Mouse (Mus musculus) adrenal gland, adult 8-10 months (tissue): ENCODE results near the gene Cd6. TPM values are rescaled to one million over a fixed set of nuclear protein-coding genes. Genes with fewer than 3 reads are reported as not detected.

Experiments used
- DNase-seq: peaks from one replicate; pipeline ENCODE4 v3.0.0; 2022
- total RNA-seq, 4 experiments: library from RNA; stranded (reverse); gene quantifications; 2 replicates each; pipeline ENCODE4 v1.2.4; 2022

Gene Cd6
- total RNA-seq, 4 experiments from 2014 or later: 0.18 to 0.30 TPM; not detected in 2

DNA sequence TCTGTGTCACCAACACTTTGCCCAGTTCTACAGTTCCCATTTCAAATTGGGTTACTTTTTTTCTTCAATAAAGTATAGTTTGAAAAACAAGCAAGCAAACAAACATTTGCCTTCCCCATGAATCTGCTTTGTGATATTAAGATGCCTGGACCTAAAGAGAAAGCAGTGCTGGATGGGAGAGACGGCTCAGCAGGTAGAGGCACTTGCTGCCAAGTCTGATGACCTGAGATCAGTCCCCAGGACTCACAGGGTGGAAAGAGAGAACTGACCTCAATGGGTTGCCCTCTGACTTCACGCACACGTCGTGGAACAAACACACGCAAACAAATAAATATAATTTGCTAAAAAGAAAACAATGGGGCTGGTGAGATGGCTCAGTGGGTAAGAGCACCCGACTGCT, 28.0 kb downstream of the Cd6 start:
- no peak for DNase-seq

DNA sequence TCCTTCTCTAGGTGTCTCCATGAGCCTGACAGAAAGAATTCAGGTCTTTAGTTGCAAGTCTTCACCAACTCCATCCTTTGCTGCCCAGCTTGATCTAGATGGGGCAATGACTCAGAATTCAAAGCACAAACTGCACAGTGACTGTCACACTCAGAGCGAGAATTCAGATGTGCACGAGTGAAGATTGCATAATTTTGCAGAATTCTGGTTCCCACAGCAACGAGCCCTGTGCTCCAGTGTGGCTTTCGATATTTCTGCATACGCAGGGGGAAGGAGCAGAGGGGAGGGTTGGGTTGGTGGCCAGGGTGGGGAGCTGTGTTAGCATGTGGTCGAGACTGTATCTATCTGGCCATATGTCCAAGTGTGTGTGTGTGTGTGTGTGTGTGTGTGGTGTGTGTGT, 28.8 kb downstream of the Cd6 start:
- no peak for DNase-seq

DNA sequence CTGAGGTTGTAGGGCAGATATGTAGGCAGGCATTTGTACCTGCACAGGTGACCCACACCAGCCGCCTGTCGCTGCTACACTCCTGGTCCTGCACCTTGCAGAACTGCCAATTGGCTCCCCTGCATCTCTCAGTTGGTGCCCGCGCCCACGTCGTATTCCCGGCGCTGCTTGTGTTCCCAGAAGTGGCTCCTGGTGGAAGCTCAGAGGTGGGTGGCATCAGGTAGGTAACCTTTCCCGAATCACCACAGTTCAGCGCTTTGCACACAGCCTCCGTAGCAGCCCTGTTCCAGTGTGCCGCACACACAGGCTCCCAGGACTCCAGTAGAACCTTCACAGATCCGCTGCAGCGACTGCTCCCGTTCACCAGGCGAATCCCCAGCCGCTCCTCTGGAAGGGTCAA, 30.7 kb downstream of the Cd6 start:
- no peak for DNase-seq

DNA sequence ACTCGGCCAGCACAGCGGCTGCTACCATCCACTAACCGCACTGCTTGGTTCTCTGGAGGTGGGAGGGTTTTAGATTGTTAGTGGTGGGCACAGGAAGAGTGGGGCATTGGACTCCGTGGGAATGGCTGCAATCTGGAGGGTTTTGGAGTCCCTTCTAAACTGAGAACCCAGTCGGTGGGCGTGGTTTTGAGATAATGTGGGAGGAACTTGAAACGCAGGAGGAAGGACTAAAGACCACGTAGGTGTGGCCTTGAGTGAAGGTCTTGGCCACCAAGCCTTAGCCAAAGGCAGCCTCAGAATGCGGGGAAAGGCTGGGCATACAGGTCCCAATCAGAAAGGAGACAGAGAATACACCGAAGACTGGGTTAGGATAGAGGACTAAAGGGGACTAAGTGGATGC, 31.3 kb downstream of the Cd6 start:
- DNase-seq: no peak

DNA sequence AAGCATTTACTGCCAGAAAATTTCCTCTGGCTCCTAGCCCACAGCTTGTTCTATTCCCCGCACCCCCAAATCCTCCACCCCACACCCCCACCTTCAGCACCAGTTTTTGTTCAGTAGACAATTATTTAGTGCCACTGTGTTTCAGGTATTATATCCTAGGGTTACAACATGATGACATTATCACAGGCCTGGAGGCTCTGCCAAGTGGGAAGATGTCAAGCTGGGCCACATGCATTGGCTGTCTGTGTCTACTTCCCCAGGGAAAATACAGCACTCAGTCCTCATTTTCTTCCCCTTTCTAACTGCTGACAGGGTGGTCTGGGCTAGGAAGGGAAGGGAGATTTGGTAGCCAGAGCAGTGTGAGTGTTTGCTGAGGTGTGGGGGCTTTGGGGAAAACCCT, 34.9 kb downstream of the Cd6 start:
- DNase-seq: no peak

DNA sequence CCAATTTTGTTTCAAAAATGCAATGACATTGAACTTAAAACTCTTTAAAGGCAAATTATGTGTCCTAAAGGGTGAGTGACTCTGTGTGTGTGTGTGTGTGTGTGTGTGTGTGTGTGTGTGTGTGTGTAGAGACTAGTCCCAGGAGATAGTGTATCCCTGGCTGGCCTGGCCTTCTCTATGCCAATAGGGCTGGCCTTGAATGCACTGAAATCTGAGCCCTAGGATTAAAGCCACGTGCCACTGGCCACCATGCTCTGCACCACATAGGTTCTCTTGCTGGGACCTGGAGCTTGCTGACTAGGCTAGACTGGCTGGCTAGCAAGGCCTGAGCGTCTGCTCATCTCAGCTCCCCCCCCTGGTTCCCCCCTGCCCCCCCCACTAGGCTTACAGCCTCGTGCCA, 36.8 kb downstream of the Cd6 start:
- DNase-seq: no peak

DNA sequence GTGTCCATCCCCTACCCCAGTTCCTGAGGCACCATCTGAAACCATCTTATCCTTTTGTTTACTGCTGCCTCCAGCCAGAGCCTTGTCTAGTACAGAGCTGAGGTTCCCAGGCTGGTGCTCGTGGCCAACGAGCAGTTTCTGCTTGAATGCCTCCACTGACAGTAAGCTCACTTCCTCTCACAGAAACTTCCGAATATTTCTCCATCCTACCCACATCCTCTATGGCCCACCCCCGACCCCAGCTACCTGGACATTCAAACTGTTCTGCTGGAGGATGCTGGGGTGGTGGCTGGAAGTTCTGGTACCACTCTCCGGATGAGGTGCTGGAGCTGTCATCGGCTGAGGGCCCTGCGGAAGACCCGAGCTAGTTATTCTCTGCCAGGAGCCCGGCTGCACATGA, 39.5 kb downstream of the Cd6 start:
- DNase-seq: no peak

DNA sequence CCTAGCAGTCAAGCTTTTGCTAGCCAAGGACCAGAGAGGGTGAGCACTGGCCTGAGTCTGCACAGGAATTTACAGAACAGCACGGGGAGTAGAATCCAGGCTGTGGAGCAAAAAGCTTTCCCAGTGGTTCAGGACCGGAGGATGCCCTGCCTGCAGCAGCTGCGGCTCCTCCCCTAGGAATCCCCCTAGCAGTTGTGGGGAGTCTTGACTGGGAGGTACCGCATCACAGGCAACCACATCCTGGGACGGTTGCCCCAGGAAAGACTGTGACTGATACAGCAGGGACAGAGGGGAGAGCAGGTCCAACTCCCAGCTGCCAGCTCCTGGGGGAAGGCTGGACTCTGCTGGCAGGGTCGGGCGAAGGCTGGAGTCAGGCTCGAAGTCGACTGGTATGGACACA, 41.6 kb downstream of the Cd6 start:
- DNase-seq: no peak

DNA sequence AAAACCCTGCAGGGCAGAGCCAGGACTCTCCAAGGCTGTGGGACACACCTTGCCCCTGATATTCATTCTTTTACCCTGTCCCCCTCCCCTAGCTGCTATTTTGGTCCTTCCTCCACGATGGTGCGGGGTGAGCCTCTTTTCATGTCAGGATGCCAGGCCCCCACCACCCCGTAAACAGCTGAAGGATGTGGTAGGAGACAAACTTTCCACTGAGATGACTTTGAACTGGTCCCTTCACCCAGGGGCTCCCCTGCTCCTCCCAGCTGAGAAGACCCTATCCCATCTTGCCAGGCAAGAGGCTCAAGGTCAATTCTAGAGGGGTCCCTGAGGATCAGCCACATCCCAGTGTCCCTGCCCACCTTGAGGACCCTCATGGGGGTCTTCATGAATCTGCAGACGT, 42.5 kb downstream of the Cd6 start:
- no peak for DNase-seq

DNA sequence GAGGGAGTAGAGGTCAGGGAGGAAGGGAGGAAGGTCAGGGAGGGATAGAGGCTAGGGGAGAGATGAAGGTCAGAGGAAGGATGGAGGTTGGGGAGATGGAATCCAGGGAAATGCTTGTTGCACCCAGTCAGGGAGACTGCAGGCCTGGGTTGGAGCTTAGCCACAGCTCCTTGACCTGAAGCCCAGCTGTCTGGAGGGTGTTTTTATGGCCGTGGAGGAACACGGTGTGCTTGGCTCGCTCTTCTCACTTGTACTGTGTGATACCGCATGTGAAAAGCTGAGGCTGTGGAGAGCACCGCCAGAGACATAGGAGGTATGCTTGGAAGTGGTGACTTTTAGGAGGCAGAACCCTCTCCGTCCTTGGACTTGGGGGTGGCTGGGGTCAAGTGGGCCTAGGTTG, 43.1 kb downstream of the Cd6 start:
- DNase-seq: no peak

DNA sequence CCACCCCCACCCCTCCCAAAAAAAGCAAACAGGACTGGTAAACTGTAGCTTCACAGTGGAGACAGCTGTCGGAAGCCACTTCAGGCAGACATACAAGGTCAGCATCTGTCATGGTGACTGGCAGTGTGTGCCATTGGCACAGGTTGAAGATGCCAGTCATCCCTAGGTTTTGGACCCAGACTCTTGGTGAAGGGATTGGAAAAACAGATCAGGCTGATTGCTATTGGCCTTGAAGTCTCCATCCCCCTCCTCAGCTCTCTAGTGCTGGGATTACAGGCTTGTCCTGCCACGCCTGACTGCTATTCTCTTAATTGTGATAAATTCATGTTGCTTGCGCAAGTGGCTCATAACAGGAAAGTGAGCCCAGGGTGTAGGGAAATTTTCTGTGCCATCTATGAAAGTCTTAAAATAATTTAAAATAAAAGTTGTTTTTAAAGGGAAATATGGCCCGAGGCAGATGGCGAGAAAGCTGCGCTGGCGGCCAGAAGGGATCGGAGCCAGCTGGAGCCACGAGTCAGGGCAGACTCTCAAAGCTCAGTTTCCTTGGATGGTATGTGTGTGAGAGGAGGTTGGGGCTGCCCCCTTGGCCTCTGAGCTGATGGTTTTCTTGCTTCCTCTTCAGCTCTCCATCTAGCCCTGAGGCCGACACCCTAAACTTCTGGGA, 44.9 kb downstream of the Cd6 start:
- no peak for DNase-seq

DNA sequence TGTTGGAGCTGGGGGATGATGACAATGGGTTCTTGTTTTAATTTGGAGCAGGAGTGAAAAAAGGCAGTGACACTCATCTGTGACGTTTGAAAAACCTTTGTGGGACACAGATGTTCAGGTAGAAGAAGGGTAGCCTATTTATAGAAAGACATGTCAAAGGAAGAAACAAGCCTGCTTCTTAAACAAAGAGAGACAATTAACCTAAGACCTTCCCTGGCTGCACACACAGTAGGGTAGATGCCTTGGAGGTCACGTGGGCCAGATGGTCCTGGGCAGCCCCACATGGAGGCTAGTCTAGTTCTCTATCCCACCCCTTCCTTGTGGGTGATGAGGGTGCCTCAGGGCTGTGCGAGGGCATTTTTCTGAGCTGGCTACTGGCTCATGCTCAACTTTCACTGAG, 45.8 kb downstream of the Cd6 start:
- no peak for DNase-seq

DNA sequence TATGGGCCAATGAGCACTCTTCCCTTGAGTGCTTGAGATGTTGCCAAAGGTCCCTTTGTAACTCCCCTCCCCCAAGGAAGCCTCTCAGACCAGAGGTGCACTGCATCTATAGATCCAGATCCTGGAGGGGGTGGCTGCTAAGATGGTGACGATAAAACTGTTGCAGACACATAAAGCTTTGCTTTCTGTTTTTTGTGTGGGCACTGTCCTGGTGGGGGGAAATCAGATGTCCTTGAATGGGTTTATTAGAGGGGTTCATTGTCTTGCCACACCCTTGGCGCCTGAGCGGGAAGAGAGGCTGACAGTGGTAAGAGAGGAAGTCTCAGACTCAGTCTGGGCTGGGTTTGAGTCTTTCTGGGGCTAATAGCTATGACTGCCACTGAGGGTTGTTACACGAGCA, 46.7 kb downstream of the Cd6 start:
- DNase-seq: no peak

DNA sequence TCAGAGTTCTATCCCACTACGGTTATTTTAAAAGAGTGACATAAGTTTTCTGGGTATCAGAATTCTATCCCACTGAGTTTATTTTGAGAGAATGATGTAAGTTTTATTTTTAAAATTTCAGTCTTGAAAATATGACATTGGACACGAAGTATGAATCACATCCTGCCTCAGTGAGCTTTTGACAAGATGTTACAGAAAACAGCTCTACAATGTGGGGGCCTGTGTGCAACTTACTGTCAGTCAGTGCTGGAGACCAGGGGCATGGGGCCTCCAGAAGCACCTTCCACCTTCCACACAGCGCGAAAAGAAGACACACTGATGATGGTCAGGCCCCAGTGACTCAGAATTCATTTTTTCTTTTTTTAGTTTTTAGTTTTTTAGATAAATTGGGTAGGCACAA, 48.2 kb downstream of the Cd6 start:
- DNase-seq: no peak

DNA sequence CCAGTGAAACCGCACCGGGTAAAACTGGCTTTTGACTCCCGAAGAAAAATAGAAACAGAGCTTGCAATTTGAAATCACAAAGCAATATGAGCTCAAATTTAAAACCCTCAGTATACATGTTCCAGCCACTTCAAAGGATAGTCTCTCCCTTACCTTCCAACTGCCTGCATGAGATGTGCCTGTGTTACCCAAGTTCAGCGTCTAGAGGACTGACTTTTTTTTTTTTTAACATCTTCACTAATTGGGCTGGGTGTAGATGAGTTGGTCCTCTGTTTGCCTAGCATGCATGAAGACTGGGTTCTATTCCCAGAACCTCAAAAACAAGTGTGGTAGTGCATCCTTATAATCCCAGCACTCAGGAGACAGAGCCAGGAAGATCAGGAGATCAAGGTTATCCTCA, 53.0 kb downstream of the Cd6 start:
- DNase-seq: no peak

DNA sequence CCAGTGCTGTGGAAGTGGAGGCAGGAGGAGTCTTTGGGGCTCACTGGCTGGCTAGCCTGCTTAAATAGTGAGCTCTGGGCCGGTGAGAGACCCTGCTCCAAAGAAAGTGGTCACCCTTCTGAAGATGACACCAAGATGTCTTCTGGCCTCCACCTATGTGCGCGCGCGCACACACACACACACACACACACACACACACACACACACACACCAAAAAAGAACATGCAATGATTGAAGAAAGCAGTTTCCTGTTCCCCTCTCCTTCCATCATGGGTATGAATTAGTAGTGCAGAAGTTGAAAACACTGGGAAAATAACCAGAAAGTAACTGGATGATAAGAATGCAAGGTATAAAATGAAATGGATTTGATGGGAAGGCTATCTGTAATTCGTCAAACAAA, 55.7 kb downstream of the Cd6 start:
- DNase-seq: no peak

DNA sequence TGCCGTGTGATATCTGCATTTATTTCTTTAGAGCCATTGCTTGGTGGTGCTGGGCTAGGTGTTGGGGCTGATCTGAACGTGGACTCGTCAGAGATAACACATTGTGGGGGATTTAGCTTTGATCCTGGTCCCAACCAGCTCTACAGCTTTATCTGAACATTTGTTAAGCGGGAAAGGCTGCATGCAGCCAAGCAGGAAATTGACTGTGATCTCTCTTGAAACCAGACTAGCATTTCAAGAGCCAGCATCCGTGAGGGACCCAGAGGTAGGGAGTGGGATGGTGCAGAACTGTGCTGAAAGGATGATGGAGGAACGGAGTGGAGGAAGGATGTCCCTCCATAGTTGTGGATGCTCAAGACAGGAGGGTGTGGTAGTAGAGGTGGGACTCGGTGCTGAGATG, 56.5 kb downstream of the Cd6 start:
- no peak for DNase-seq

DNA sequence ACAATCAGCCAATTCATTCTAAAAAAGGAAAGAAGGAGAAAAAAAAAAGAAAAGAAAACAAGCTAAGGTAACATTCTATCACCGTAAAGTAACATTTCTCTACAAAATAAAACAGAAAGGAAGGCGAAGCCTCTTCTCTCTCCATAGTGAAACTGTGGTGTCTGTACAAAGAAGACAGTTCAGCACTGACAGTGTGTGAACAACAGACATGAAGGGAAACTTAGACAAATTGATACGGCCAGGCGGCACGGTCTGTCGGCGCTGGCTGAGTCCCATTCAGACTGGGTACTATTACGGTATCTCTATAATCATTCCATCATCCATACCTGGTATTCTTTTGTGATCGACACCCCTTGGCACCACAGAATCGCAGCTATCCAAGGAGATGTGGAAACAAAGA, 57.0 kb downstream of the Cd6 start:
- no peak for DNase-seq

DNA sequence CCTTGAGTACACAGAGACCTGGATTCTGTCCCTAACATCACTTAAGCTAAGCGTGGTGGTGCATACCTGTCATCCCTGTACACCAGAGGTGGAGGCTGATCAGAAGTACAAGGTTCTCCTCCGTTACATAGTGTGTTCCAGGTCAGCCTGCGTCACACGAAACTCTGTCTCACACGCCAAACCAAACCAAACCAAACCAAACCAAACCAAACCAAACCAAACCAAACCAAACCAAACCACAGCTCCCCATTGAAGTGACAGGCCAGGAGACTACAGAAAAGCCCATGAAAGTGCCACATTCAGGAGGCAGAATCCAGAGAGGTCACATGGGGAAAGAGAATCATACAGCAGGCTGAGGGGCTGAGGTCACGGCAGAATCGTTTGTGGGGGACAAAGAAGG, 57.9 kb downstream of the Cd6 start:
- no peak for DNase-seq

DNA sequence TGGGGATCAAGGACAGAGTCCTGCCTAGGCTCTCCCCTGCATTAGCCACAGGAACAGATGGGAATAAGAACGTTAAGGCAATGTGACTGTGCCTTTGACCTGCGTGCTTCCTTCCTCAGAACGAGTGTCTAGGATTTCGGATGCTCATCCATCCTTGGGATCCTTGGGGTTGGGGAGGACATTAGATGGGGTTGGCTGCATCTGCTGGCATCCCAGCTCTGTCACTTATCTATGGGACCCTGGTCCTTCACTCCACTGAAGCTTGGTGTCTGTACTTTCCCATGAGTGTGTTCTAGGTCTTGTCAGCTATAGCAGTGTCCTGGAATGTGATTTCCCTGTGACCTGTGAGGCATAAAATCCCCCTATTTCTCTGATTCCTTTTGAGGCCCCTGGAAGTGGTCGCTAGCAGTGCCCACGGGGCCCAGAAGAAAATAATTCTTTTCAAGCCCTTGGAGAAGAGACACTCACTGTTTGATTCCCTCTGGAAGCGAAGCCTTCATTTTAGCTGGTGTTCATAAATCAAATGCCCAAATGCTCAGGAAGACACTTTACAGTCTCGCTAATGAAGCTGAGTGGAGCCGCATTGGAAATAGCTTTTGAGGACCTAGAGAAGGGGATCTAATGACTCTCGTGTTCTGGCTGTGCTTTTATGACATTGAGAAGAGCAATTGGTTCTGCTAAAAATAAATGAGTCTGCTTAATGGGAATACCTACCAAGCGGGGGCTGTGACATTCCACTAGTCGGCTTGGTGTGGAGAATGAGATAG, 60.2 kb downstream of the Cd6 start:
- DNase-seq: no peak

DNA sequence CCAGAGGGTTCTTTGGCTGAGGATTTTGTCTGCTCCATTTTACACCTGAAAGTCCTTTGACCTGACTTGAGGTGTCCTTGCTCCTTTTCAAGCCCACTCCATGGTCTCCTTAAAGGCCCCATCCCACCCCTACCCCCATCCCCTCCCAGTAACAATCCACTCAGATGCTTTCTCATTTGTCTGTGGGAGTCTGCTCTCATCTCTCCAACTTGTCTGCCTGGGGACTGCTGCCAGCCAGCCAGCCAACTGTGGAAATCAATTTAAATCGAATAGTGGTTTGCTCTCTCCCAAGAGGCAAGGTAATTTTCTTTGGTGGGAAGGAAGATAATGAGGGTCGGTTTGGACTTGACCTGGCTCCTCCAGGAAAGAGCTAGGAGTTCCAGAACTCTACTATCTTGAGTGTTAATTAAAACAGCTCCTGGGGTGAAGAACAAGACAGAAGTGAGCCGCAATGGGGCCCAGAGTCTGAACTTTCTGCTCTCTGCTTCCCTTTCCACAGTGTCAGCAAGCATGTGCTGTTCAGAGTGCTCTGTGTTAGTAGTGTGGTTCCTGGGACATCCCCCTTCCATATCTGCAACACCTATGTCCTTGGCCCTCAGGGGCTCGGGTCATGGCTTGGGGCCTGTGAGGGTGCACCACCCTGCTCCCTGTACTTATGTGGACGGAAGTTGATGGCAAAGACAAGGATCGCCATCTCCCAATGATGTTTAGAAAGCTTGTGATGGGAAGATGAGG, 61.0 kb downstream of the Cd6 start:
- no peak for DNase-seq

DNA sequence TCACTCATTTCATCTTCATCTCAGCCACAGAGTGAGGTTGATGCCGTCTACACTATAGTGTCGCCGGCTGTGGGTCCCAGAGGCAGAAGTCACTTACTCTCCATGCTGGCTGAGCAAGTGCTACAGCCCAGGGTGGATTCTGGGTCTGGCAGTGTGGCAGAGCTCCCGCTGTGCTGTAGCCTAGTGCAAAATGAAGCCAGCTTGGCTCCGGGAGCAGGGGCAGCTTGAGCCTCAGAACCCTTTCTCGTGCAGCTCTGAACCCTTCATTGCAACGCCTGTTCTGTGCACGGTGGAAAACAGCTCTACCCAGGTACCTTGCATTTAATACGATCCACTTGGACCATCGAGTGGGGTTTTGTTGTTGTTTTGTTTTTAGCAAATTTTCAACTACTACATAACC, 62.2 kb downstream of the Cd6 start:
- DNase-seq: no peak

DNA sequence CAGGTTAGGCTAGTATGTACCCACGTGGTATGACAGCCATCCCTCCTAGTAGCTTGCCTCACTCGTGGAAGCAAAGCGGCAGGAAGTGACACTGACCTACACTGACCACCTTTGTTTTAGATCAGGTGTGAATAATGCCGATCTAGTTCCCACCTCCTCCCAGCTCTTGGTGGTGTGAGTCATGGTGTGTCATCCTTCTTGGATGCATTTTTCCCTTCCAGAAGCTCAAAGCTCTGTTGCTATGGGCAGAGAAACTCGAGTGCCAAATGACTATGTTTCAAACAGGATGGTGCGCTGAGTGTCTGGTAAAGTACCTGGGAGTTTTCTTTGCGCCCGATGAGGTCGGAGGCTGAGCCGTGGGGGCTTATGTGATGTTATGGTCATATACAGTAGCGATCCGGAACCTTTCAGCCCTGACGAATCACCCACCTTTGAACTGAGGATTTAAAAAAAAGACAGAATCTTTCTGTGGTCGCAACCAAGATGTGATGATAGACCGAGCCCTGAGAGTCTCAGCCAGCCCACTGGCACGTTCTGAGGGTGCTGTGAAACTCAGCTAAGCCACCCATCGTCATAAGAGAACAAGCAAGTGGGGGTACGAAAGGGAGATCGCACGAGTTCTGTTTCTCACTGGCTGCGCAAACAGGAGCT, 66.4 kb downstream of the Cd6 start:
- no peak for DNase-seq
